Mouse (Mus musculus): Measurements from ENCODE around the gene Myom3.
"Not testable (repeated sequence)": the region's sequence is repeated elsewhere in the genome, so short reads cannot be mapped to it uniquely, and the experiment has no call there.

The Myom3 gene
- long read RNA-seq, experiment 1, result 0 reads
- long read RNA-seq, experiment 2, result 0 reads

DNA sequence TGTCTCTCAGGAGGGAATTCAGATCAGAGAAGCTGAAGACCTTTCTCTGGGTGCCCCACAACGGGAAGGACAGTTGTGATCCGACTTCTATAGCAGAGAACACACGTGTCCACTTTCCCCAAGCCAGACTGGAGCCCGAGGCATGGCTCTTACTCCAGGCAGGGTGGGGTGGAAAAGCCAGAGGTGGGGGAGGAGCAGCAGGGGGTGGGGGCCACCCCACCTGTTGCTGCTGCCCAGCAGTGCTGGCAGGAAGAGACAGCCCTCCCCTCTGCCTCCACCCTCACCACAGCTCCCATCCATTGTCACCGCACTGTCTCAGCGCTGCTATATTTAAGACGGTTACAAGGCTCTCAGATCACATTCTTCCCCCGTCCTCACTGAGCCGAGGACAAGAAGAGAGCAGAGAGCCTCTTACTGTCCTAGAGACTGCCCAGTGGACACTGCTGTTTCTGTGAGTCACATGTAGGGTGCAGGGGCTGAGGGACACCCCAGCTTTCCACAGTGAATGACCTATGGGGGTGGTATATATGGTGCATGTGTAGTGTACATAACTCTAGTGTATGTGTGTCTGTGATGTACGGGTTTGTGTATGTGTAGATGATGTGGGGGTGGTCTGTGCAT lies at the start of gene Myom3:
Gene Myom3 (plus strand): TSS at position 360 of the 621 bp plus-strand sequence.
- intact Hi-C loops (cut with DNase I), result no loop called here

DNA sequence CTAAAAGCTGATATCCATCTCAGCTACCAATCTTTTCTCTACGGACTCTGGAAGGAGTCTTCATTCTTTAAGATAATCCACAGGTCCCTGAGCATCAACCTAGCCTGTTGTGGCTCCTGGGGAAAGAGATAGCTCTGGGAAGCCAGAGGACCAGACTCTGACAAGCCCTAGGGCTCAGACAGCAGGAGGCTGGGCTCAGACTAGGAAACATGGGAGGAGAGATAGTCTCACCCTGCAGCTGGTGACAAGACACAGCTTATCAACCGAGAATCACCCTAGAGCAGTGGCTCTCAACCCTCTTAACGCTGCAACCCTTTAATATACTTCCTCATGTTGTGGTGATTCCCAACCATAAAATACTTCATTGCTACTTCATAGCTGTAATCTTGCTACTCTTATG lies 49.1 kb upstream of the Myom3 start:
- intact Hi-C loops (cut with DNase I), result loop anchor here (5.0 kb wide), 1 partner anchor 57 kb away; no protein-coding TSS in a partner anchor

DNA sequence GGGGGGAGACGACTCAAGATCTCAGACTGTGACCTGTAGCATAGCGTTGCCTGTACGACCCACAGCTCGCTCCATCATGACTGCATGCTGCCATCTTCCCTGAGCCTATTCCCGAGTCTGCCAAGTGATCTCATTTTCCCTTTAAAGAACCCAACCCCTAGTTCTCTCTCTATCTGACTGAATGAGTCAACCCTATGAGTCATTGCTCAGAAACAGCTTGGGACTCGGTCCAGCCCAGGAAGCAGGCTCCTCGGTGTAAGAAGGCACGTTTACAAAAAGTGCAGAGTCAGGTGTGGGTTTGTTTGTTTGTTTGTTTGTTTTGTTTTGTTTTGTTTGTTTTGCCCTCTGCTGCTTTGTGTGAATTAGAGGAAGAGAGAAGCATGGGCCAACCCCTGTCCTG lies 44.7 kb upstream of the Myom3 start:
- intact Hi-C loops (cut with DNase I), result loop anchor here (5.0 kb wide), 1 partner anchor 53 kb away; no protein-coding TSS in a partner anchor

GRCm38 (mm10) chr4:135716438-135716837 lies 43.1 kb upstream of the Myom3 start:
- intact Hi-C loops (cut with DNase I), result not testable (repeated sequence)

DNA sequence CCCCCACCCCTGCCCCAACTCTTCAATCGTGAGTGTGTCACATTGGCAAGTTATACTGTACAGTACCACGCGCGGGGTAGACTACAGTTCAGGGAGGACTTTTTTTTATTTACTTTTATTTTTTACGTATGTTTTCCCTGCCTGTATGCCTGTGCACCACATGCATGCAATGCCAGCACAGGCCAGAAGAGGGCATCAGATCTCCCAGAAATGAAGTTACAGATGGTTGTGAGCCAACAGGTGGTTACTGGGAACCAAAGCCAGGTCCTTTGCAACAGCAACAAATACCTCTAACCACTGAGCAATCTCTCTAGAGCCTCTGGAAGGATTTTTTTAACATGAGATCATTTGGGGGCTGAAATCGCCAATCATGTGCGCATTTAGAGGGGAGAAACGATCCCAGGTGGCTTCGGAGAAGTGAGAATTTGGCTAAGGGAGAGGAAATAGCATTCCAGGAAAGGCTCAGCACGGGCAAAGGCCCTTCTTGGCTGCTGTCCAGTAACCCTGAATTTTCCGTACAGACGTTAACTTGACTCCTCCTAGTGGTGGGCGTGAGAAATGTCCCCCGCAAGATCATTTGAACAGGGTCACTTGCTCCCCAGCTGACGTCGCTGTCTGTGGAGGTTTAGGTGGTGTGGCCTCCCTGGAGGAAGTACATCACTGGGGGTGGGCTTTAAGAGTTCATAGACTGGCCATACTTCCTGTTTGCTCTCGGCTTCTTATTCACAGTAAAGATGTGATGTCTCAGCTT lies 36.8 kb upstream of the Myom3 start:
- intact Hi-C loops (cut with DNase I), result no loop called here

- intact Hi-C loops (cut with DNase I), result no loop called here
These were observed 33.1 kb upstream of the Myom3 start for GRCm38 (mm10) chr4:135726416-135726815.

DNA sequence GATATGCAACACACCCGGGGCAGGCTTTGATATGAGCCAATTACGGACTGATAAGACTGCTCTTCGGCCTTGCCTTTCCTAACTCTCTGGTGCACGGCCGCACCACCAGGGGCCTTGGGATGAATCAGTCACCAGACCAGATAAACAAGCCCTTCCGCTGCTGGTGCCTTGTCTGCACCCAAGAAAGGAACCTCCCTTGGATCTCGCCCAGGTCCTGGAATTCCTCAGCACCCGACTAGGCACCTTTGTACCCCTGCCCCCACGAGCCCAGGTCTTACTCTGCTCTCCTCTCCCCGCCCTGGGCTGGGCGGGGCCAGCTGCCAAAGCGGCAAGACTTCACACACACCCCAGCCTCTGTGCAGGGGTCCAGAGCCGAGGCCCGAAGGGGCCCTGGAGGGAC lies 31.7 kb upstream of the Myom3 start, which contains the start of gene Il22ra1:
Gene Il22ra1 (plus strand): TSS at position 356 of the 400 bp plus-strand sequence.
- intact Hi-C loops (cut with DNase I), result no loop called here

GRCm38 (mm10) chr4:135730204-135730603 lies 29.3 kb upstream of the Myom3 start:
- intact Hi-C loops (cut with DNase I), result no loop called here

- intact Hi-C loops (cut with DNase I), result no loop called here
These were observed 28.6 kb upstream of the Myom3 start for GRCm38 (mm10) chr4:135730951-135731350.

- intact Hi-C loops (cut with DNase I), result no loop called here
These were observed 25.6 kb upstream of the Myom3 start for GRCm38 (mm10) chr4:135733901-135734300.

DNA sequence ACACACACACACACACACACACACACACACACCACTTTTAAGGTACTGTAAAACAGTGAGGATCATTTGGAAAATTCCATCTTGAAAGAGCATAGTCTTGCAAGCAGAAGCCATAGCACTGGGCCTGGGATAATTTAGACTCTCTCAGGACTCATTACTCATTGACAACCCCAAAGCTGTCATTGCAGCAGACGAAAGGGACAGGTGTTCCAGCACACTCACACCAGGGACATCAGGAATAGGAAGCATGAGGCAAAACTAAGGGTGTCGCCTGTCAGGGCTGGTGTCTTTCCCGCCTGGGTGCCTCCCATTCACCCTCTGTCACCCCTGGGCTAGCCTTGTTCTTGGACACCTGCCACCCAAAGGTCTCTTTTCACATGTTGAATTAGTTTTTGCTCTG lies 22.6 kb upstream of the Myom3 start:
- intact Hi-C loops (cut with DNase I), result no loop called here

GRCm38 (mm10) chr4:135738237-135738636 lies 21.3 kb upstream of the Myom3 start:
- intact Hi-C loops (cut with DNase I), result no loop called here

GRCm38 (mm10) chr4:135739148-135739547 lies 20.4 kb upstream of the Myom3 start:
- intact Hi-C loops (cut with DNase I), result no loop called here

- intact Hi-C loops (cut with DNase I), result no loop called here
These were observed 19.8 kb upstream of the Myom3 start for GRCm38 (mm10) chr4:135739672-135740071.

- intact Hi-C loops (cut with DNase I), result no loop called here
These were observed 16.0 kb upstream of the Myom3 start for GRCm38 (mm10) chr4:135743520-135743919.

GRCm38 (mm10) chr4:135744726-135745448 lies 14.6 kb upstream of the Myom3 start:
- intact Hi-C loops (cut with DNase I), result no loop called here

DNA sequence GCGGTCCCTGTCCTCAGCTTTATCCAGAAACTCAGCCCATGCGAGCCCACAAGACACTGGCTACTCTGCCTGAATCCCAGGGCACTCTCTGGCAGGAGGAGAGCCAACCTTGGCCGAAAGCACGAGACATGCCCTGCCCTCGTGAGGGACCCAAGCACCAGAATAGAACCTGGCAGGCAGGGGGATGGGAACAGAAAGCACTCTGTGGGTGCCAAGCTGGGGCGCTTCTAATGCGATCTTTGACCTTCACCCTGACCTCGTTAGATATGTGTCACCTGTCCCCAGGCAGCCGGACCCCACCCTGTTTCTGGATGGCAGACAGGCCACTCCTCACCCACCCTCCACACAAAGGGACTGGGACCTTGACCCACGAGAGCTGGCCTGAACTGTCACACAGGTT lies 13.9 kb upstream of the Myom3 start:
- intact Hi-C loops (cut with DNase I), result no loop called here

DNA sequence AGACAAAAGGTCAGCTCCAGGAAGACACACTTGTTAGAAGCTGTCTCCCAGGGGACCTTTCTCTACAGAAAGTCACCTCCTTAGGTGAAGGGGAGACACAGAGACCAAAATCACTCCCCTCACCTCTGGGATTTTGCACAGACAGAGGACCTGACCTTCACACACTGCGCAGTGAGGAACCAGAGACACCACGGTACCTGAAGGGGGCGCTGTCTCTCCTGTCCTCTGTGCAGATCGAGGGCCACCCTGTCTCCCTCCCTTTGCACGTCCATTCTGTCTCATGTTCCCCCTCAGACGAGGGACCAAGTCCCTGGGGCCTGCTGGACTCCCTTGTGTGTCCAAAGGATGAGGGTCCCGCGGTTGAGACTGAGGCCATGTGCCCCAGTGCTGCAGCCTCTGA lies 8.6 kb upstream of the Myom3 start:
- intact Hi-C loops (cut with DNase I), result no loop called here

DNA sequence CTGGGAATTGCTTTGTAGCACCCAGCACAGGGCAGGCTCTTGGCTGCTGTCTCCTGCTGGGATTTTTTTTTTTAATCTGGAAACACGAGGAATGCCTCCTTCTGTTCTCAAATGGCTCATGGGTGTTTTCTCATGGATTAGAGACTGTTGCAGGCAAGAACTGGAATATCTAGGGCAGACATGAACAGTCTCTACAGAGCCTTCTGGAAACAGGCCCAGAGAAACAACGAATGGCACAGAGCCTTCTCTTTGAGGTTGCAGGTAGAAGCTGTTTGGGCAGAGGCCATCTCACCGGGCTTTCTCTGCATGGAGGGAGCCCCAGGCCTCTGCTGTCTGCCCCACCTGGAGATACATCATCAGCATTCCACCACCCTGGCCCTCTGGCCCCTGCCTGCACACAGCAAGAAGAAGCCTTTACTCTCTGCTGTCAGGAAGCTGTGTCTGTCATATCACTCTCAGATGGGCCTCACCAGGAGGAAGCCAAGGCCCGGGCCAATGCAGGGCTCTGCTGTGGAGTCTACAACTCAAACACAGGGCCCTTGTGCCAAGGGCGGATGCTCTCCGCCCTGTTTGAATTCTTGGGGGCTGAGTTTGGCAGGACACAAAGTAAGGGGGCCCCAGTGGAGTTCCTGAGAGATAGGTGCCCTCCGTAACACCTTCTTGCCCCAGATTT lies 7.3 kb upstream of the Myom3 start:
- intact Hi-C loops (cut with DNase I), result no loop called here

DNA sequence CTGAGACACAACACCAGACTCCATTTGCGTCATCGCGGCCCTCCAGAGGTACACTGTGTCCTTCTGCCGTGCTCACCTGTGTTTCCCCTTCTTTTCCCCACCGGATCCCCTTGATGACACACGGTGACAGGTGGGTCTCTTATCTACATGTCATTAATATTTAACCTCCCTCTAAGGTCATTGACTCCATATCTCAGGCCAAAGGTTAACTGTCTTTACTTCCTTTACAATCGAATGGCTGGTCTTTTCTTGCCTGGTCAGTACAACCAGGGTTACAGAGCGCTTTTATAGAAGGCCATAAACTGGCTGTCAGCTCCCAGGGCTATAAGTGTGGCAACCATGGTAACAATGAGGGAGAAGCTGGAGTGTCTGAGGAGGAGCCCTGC lies 6.7 kb upstream of the Myom3 start:
- intact Hi-C loops (cut with DNase I), result no loop called here

DNA sequence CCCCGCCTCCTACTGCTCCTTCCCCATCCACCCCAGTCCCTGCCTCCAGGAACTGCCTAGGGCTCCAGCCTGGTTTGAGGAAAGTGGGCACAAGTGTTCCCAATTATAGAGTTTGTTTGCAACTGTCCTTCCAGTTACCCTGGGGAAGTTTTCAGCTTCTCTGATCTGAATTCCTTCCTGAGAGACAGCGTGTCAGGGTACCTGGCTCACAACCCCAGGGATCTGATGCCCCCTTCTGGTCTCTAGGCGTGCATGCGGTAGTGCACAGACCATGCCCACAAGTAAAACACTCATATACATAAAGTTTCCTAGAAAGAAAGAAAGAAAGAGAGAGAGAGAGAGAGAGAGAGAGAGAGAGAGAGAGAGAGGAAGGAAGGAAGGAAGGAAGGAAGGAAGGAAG lies 1.2 kb upstream of the Myom3 start:
- intact Hi-C loops (cut with DNase I), result no loop called here

GRCm38 (mm10) chr4:135758825-135759224 lies 690 bp upstream of the Myom3 start:
- intact Hi-C loops (cut with DNase I), result no loop called here
